Mouse (Mus musculus) cerebellum, adult 11 months (tissue): ENCODE data around the gene Dcaf6.
A peak's percentile ranks its signal among the peaks of the same experiment; 100 is the strongest.

Source experiments
- DNase-seq: peaks from one replicate; pipeline ENCODE4 v3.0.0; 2022

Dcaf6 gene

DNA sequence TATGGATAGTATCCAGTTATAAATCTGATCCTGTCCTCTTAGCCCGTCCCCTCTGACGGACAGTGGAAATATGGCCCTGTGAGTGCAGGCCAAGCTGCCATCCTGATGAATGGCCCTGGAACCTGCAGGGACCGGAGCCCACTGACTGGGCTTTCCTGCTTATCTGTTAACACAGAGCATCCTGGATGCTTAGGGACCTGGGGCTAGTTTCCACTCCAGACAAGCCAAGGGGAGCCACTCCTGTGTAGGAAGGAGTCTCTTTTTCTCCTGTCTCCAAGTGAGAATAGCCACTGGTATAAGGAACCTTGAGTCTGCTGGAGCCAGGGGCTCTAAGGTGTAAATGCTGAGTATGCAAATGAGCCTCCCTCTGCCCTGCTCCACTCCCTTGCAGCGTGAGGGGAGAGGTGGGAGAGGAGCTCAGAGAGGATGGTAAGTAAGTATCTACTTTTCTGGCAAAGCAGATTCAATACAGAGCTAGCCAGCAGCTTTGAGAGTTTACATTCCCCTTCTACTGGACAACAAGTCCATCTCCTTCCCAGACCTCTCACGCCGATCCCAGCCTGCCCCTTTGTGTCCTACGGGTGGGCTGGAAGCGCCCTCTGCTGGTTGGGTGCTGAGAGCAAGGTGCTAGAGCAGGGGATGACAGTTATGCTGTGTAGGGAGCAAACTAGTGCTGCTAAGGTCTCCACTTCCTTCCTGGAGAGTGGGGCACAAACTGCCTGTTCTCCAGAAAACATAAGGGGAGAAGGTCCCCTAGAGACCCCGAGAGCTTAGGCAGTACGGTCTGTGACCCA is 139.9 kb downstream of the Dcaf6 start:
- peak; percentile 47 for DNase-seq

DNA sequence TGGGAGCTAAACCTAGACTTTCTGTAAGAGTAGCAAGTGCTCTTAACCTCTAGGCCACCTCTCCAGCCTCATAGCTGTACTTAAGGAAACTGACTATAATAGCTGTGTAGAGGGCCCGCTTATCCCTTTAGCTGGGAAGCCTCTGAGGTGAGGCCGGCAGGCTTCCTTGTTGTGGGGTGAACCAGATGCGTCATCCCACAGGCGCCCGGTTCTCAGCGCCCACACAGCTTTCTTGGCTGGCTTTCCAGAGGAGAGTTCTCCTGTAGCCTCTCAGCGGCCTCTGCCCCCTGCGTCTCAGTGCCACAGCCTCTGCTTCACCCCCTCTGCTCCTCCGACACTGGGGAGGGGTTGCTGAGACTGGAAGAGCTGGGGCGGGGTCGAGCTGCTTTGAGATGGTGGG is 143.9 kb downstream of the Dcaf6 start:
- DNase-seq: no peak

DNA sequence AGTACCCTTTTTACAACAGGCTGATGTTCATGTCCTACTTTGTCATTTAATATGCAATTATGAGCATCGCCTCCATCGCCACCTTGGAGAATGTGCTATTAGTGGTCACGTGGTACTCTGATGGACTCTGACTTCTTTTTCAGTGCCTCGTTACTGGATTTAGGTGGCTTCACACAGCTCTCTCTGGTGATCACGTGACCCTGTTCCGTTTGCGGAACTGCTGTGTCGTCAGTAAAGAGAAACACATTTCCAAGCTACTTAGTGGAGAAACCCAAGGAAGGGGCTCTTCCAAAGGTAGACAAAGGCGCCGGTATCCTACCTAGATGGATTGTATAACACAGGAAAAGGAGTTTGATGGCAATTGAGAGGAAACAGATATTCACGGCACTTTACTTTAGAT is 152.1 kb downstream of the Dcaf6 start:
- no peak for DNase-seq

DNA sequence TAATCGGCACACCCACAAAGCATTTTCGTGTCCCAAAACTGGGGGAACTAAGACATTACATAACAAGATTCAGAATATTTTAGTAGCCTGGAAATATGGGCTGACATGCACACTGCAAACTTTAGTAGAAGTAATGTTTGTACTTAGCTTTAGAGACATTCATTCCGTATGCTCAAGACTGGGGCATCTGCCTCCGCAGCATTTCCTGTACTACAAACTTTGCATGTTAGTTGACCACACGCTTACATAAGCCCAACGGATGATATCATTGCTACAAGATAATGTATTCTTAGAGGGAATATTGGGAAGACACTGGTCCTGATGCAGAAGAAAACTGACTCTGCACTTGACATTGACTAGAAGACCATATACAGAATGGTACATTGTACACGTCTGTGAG is 155.9 kb downstream of the Dcaf6 start:
- no peak for DNase-seq

DNA sequence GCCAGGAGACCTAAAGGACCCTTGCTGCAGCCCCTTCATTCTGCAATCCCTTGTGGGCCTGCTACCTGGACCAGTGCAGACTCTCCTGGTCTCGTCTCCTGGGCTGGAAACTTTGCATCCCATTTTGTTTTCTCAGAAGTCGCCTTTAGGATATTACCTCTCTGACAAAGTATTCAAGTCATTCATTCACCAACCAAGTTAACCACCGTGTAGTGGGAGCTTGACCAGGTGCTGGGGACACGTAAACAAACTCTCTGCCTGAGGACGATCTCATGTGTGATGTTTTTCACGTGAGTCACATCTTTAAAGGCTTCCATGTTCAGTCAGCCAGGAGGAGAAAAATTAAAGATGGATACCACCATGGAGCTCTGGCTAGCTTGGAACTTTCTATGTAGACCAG is 157.1 kb downstream of the Dcaf6 start:
- no peak for DNase-seq

DNA sequence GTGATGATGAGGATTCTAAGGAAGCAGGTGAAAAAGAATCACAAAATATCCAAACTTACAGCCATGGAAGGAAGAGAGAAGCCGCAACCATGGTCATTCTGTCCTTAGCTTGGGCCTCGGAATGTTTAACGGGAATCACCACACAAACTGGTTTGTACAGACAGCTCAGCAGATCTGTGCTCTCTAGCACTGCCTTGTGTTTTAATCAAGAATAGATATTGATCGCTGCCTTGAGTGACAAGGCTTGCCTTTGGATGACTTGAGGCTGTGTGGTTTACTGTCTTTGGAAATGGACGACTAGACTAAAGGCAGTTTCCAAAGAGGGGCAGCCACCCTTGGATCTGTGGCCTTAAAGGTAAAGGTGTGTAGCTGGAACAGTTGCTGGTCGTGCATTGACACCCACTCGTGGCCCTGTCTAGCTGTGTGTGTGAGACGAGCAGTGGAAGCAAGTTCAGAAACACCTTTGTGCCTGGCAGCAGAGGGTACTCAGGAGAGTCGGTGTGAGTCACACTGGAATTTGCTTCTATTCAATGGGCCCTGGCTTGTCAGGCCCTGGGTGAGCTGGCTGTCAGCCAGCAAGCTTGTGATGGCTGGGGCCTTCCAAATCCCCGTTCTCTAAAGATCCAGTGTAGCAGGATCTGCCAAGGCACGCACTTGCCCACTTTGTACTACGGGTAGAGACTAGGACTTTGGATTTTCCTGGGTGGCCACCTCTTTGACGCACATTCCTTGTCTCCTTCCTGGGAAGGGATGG is 157.6 kb downstream of the Dcaf6 start:
- DNase-seq: no peak

DNA sequence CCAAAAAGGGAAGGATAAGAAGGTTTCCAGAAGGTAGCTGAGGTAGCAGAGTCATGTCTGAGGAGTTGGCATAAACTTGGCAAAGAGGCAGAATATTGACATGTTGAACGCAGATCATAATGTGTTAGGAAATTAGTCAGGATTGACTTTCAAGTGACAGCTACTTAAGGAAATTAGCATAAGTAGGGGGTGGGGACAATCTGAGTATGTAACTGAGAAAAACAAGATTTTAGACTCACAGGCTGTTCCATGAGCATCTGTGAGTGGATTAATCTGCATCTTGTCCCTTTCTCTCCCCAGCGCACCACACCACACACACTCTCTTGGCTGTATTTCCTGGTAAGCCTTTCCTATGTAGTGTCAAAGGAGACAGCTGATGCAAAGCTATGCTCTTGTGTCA is 158.7 kb downstream of the Dcaf6 start:
- no peak for DNase-seq

DNA sequence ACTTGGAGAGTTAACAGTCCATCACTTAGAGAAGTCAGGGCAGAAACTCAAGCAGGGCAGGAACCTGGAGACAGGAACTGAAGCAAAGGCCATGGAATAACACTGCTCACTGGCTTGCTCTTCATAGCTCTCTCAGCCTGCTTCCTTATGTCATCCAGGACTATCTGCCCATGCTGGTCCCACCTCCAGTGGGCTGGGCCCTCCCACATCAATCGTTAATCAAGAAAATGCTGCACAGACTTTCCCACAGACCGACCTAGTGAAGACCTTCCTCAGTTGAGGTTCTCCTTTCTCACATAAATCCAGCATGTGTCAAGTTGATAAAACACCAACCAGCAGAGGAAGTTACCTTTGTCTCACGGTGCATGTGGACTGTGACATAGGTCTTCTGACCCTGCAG is 159.2 kb downstream of the Dcaf6 start:
- no peak for DNase-seq

DNA sequence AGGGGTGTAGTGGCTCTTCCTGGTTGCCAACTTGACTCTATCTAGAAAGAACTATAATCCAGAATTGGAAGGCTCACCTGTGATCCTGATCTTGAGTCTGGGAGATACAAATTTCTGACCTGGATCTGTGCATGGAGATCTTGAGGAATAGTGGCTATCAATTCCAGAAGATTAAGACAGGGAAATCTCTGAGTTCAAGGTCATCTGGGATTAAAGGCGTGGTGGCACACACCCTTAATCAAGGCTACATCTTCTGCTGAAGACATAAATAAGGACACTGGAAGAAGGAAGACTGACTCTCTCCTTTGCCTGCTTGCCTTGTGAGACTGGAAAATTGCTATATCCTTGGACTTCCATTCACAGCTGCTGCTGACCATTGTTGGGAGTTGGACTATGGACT is 164.8 kb downstream of the Dcaf6 start, which contains the start of gene Gpr161:
Gpr161 (plus strand) TSS at position 301 of the 400 bp plus-strand sequence.
- DNase-seq: no peak

DNA sequence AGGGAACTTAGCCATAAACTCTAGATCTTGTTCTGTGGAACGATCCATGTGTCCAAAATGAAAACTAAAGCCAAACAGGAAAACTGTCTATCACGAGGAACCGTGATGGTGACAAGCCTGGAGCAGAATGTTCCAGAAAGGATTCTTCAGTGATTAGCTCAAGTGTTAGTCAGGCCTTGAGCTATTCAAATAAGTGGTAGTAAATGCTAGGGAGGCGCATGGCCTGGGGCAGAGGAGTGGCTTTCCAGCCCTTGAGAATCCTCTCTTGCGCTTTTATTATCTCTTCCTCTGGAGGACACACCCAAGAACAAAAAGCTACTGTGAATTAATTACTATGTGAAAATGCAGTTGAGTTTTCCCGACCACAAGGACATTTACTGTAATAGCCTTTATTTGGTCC is 168.7 kb downstream of the Dcaf6 start:
- no peak for DNase-seq

DNA sequence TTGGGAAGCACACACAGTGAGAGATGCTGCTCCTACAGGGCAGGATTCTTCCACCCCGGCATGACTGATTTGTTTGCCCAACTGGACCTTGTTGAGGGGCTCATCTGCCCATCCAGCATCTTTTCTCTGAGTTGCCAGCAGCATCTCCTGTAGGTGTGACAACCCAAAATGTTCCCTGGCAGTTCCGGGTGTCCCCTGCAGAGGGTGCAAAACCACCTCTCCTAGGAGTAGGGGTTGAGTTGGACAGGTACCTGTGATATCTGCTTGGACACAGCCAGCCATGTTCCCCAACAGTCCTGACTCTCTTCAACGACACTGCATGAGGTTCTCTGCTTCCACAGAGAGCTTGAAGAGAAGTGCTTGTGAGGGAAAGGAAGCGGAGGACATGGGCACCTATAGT is 170.4 kb downstream of the Dcaf6 start:
- no peak for DNase-seq

DNA sequence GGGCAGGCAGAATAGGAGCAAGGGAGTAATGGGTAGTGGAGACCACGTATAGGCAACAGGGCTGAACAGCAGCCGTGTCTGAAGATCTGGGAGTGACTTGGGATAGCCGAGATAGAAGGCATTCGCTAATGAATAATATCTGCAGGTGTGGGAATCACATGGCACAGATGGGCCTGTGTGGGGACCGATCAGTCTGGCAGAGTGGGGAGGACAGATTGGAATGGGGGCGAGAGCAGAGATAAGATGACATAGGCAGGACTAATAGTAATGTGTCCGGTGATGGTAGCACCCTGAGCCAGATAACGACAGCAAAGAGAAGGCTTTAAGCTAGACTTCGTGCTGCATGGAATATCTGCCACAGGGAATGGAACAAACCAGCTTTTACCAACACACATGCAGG is 172.1 kb downstream of the Dcaf6 start:
- no peak for DNase-seq

DNA sequence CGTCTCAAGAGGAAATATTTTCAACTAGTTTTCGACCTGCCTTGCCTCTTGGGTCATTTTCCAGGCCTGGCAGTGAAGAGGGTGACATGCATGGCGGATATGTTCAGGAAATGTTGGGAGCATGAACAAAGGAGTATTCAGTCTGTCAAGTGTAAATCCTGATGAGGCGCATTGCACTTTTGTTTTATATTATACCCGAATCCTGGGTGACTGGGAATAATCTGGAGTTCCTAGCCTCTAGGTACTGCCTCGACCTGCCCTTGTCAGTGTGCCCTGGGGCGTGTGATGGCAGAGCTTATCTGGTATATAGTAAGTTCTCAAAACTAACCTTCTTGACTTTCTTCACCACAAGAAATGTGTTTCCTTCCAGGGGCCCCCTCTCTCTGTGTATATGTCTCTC is 176.2 kb downstream of the Dcaf6 start:
- no peak for DNase-seq

DNA sequence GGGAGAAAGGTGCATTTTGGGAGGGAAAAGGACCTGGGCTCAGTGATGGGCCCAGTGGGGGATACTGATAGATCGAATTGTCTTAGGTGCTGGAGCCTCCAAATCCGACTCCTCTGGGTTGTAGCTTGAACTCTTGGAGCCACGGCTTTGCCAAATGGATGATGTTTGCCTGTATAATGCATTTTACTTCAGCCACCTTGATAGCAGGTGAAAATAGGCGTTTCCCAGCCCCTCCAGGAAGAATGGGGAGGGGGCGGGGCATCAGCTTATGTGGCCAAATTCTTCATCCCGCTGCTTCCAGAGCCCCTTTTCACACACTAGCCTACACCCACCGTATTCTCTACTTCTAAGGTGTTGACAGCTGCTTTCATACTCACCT is 177.3 kb downstream of the Dcaf6 start:
- DNase-seq: no peak

DNA sequence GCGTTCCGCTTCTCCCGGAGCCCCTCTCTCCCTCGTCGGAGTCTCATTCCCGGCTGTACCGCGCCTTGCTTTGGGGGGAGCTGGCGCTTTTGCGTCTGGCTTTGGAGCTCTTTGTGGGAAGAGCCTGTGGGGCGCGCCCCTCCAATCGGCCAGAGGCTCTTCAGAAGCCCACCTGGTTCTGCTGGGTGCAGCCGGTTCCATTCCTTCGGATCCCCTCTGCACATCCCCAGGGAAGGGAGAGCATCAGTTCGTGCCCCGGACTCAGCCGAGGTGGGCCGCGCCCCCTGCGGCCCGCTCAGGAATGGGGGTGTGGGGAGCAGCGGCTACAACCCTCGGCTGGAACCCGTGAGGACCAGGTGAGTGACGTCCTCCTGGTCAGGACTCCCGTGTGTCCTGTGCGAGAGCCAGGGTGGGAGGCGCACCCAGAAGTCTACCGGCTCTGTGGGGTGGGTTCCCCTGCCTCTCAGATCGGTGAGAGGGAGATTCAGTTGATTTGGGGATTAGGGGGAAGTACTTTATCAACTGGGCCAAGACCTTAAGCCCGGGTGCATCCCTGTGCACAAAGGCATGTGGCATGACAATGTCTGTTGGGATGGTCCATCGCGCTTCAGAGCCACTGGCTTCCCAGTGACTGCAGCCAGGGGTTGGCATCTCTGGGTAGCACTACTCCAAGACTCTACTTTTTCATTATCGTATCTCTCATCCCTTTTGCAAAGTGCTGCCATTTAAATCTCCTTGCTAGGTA is 177.9 kb downstream of the Dcaf6 start:
- DNase-seq: no peak

DNA sequence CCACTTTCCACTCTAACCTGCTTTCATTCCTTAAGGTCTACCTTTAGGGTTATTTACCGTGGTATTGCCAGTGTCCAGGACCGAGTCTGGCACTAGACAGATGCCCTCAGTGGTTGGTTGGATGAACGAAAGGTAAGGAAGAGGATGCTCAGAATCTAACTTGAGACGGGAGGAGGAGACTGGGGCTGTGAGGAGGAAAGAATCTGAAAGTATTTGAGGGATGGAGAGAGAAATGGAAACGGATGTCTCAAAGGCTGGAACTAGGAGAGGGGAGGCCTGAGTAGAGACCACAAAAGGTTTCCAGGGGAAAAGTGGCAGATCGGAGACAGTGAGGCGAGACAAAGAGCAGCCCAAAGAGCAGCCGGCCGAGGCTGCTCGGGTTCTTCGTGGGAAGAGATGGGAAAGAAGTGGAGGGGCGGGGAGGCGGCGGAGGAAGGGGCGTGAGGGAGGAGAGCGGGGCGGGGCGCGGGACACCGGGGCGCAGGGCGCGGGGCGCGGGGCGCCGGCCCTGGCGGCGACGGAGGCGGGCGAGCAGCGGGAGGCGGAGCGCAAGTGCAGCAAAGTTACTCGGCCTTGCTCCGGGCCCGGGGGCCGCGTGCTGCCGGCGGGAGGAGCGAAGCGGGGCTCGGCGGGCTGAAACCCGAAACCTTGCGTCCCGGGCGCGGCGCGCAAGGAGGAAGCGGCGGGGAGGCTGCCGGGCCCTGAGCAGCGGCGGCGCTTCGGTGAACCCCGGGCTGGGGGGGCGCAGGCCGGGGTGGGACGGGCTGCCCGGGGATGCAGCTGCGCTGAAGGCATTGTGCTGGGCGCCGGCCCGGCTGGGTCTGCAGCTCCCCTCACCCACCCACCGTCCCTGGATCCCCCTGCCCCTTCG is 178.7 kb downstream of the Dcaf6 start:
- peak; percentile 4 for DNase-seq

DNA sequence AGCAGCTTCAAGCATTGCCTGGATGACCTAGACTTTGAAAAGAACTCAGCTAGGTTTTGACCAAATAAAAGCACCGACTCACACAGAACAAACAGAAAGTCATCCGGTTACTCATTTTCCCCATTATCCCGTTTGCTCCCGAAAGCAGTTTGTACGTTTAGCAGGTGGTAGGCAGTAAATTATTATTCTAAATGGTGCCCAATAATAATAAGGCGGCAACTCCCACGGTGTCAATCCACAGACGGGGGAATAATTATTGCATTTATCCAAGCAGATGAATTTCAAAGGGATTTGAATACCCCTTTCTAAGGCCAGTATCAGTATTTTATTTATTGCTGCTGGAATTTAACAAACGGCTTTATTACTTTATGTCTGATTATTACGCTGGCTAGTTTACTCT is 179.5 kb downstream of the Dcaf6 start:
- DNase-seq: no peak
